Mouse (Mus musculus) heart, adult 2 months (tissue): ENCODE measurements around the gene Selenom. TPM values are rescaled to one million over a fixed set of nuclear protein-coding genes. Genes with fewer than 3 reads are reported as not detected.

Experiments used
- DNase-seq, 2 experiments: peaks; one replicate each; pipeline ENCODE4 v3.0.0; 2021
- H3K27ac ChIP-seq: fragments of 200-600 bp; 2 replicates; pipeline ENCODE4 v1.8.1; 2022
- H3K27me3 ChIP-seq: fragments of 200-500 bp; 2 replicates; pipeline ENCODE4 v1.6.1; 2012; ENCODE audit warnings: mild to moderate bottlenecking, low read length, inconsistent platforms, mixed read lengths; ENCODE audit not compliant: control insufficient read depth, insufficient read depth
- H3K36me3 ChIP-seq: fragments of 200-500 bp; 2 replicates; pipeline ENCODE4 v1.6.1; 2012; ENCODE audit warnings: low read length, inconsistent platforms; ENCODE audit not compliant: control insufficient read depth, insufficient read depth
- H3K4me1 ChIP-seq: fragments of 200-500 bp; 2 replicates; pipeline ENCODE4 v1.6.1; 2011; ENCODE audit warnings: low read length; ENCODE audit not compliant: control insufficient read depth, insufficient read depth
- H3K4me3 ChIP-seq: fragments of 200-600 bp; 2 replicates; pipeline ENCODE4 v1.8.1; 2022
- H3K79me2 ChIP-seq: fragments of 200-500 bp; replicated peaks from 2 replicates; pipeline ENCODE4 v1.6.1; 2012; ENCODE audit warnings: mild to moderate bottlenecking, inconsistent platforms, low read length, moderate library complexity, mixed read lengths; ENCODE audit not compliant: control insufficient read depth, insufficient read depth
- H3K9ac ChIP-seq: fragments of 200-500 bp; 2 replicates; pipeline ENCODE4 v1.6.1; 2012; ENCODE audit warnings: low read depth, mild to moderate bottlenecking, control low read depth, inconsistent platforms, low read length, mixed read lengths
- CTCF ChIP-seq: fragments of 200-600 bp; IDR thresholded peaks from 2 replicates; pipeline ENCODE4 v1.8.1; 2022; ENCODE audit warnings: antibody characterized with exemption, mild to moderate bottlenecking, moderate library complexity
- EP300 ChIP-seq: fragments of 200-500 bp; IDR thresholded peaks from 2 replicates; pipeline ENCODE4 v1.6.1; 2011; ENCODE audit warnings: low read depth, low read length, control low read depth; ENCODE audit not compliant: insufficient read depth
- POLR2A ChIP-seq: fragments of 200-500 bp; IDR thresholded peaks from 2 replicates; pipeline ENCODE4 v1.6.1; 2011; ENCODE audit warnings: mild to moderate bottlenecking, low read depth, low read length, control low read depth; ENCODE audit not compliant: insufficient read depth
- WGBS: fragments of 180-500 bp; shearing (Covaris S2); methylation state at CpG from one replicate; pipeline ENCODE4 v1.1.7; 2018; 5-methylcytosine and 5-hydroxymethylcytosine counted together
- intact Hi-C: fragments of 180-260 bp; cut with DNase I; formaldehyde crosslinking; loops from one replicate; pipeline ENCODE4 v1.15.1; 2025
- polyA plus RNA-seq: library from polyadenylated mRNA; depleted of rRNA; stranded (reverse); fragments of >200 nt; gene quantifications from 2 replicates; pipeline ENCODE4 v1.2.3, GENCODE M21; 2012
- total RNA-seq, 2 experiments: library from RNA; stranded (reverse); gene quantifications; 2 replicates each; pipeline ENCODE4 v1.2.3; 2021

The Selenom gene
- total and polyA plus RNA-seq, 3 experiments: 41.7 to 78.3 (median 42.8) TPM

GRCm38 (mm10) chr11:3544409-3544808 lies 29.9 kb downstream of the Selenom start:
- H3K27ac ChIP-seq: no peak overlapping the region
- WGBS: 97% methylated on average over 5 of the region's 5 CpGs

GRCm38 (mm10) chr11:3545531-3546241 lies 31.2 kb downstream of the Selenom start:
- Histone ChIP-seq H3K36me3 (no peaks in the 10 kb centered on the region), H3K79me2 (no peaks in the 10 kb centered on the region), H3K4me1 (peaks cover 8% of the 10 kb centered on the region), H3K27ac (peak overlapping the region; percentile 65), H3K9ac (0 out of 2 replicates have a peak overlapping the region, but pooled peaks have one; percentile 25), H3K27me3 (no peaks in the 10 kb centered on the region), H3K4me3 (peak overlapping the region; percentile 3; the same call in 1 of the 2 replicates)
- no peak for TF ChIP-seq EP300
- TF ChIP-seq POLR2A: no peak
- no peak for TF ChIP-seq CTCF
- 29% methylated on average over 9 of the region's 9 CpGs for whole genome bisulfite sequencing
- DNase-seq: no peak
- intact Hi-C loops: no loop called here

More at GRCm38 (mm10) chr11:3544409-3544808, 29.9 kb downstream of the Selenom start:
- H3K4me1 ChIP-seq: peaks cover 6% of the 10 kb centered on the region; the same call in 1 of the 2 replicates
- no peak for DNase-seq
- H3K9ac ChIP-seq: no peak overlapping the region
- TF ChIP-seq CTCF (peak; percentile 47), POLR2A (no peak)
- H3K36me3 ChIP-seq: no peaks in the 10 kb centered on the region
- no peak overlapping the region for H3K4me3 ChIP-seq
- intact Hi-C loops: no loop called here
- H3K79me2 ChIP-seq: no peaks in the 10 kb centered on the region
- no peaks in the 10 kb centered on the region for H3K27me3 ChIP-seq

GRCm38 (mm10) chr11:3546242-3546562 lies 31.7 kb downstream of the Selenom start:
- TF ChIP-seq CTCF (no peak), EP300 (no peak), POLR2A (no peak)
- intact Hi-C loops: no loop called here
- WGBS: 52% methylated on average over 1 of the region's 1 CpGs

GRCm38 (mm10) chr11:3547047-3547446 lies 32.6 kb downstream of the Selenom start:
- no peak overlapping the region for H3K4me3 ChIP-seq
- H3K27me3 ChIP-seq: no peaks in the 10 kb centered on the region
- no peak for DNase-seq
- H3K4me1 ChIP-seq: peaks cover 8% of the 10 kb centered on the region
- intact Hi-C loops: no loop called here
- no peak for TF ChIP-seq POLR2A
- TF ChIP-seq CTCF: no peak
- TF ChIP-seq EP300: no peak
- H3K79me2 ChIP-seq: no peaks in the 10 kb centered on the region
- H3K27ac ChIP-seq: no peak overlapping the region
- H3K9ac ChIP-seq: no peak overlapping the region
- 87% methylated on average over 2 of the region's 2 CpGs for WGBS
- H3K36me3 ChIP-seq: no peaks in the 10 kb centered on the region

More at GRCm38 (mm10) chr11:3546242-3546562, 31.7 kb downstream of the Selenom start:
- Histone ChIP-seq H3K79me2 (no peaks in the 10 kb centered on the region), H3K4me1 (peaks cover 8% of the 10 kb centered on the region), H3K9ac (no peak overlapping the region), H3K27me3 (no peaks in the 10 kb centered on the region), H3K4me3 (no peak overlapping the region), H3K27ac (peak overlapping the region; percentile 65), H3K36me3 (no peaks in the 10 kb centered on the region)
- no peak for DNase-seq

- intact Hi-C loops: no loop called here
- Histone ChIP-seq H3K36me3 (no peaks in the 10 kb centered on the region), H3K27ac (no peak overlapping the region), H3K27me3 (no peaks in the 10 kb centered on the region), H3K9ac (no peak overlapping the region), H3K4me1 (peaks cover 8% of the 10 kb centered on the region), H3K79me2 (no peaks in the 10 kb centered on the region), H3K4me3 (no peak overlapping the region)
- no peak for DNase-seq
- TF ChIP-seq POLR2A (no peak), CTCF (no peak), EP300 (no peak)
- WGBS: 27% methylated on average over 6 of the region's 6 CpGs
Measured at GRCm38 (mm10) chr11:3547969-3548368, 33.5 kb downstream of the Selenom start.

- Histone ChIP-seq H3K27me3 (no peaks in the 10 kb centered on the region), H3K27ac (no peak overlapping the region), H3K9ac (no peak overlapping the region), H3K36me3 (no peaks in the 10 kb centered on the region), H3K4me3 (no peak overlapping the region), H3K79me2 (no peaks in the 10 kb centered on the region), H3K4me1 (peaks cover 4% of the 10 kb centered on the region)
- DNase-seq: no peak
- TF ChIP-seq EP300: no peak
- TF ChIP-seq POLR2A: no peak
- TF ChIP-seq CTCF: no peak
- intact Hi-C loops: no loop called here
- WGBS: 85% methylated on average over 3 of the region's 3 CpGs
Measured at GRCm38 (mm10) chr11:3548564-3549295, 34.2 kb downstream of the Selenom start.
